Mouse (Mus musculus) CD4-positive helper T cell, adult 2 months (primary cell): ENCODE measurements around the gene Gopc.
"Not testable (repeated sequence)": the region's sequence is repeated elsewhere in the genome, so short reads cannot be mapped to it uniquely, and the experiment has no call there.

Source experiments
- DNase-seq: peaks from one replicate; pipeline ENCODE4 v3.0.0-alpha.2; 2012; ENCODE audit warnings: low read depth, missing footprints, low spot score

Gene Gopc

GRCm38 (mm10) chr10:52301766-52302165, 80.2 kb downstream of the Gopc start:
- DNase-seq = no peak

GRCm38 (mm10) chr10:52298568-52298967, 83.4 kb downstream of the Gopc start:
- not testable (repeated sequence) for DNase-seq

- DNase-seq = no peak
Measured at GRCm38 (mm10) chr10:52295934-52296333, 86.0 kb downstream of the Gopc start.

GRCm38 (mm10) chr10:52293921-52294577, 87.9 kb downstream of the Gopc start:
- no peak for DNase-seq

- DNase-seq = not testable (repeated sequence)
Measured at GRCm38 (mm10) chr10:52292391-52292790, 89.5 kb downstream of the Gopc start.

GRCm38 (mm10) chr10:52289261-52289660, 92.7 kb downstream of the Gopc start:
- DNase-seq = no peak

GRCm38 (mm10) chr10:52287852-52288533, 93.9 kb downstream of the Gopc start:
- no peak for DNase-seq
